Mouse (Mus musculus): ENCODE results near the gene Shank2. TPM values are rescaled to one million over a fixed set of nuclear protein-coding genes. Genes with fewer than 3 reads are reported as not detected.

The Shank2 gene
- total RNA-seq, 2 experiments from 2014 or later = 113 to 116 TPM

- no peak for DNase-seq (ENCODE audit: low spot score in 2 of 2)
Observed at GRCm38 (mm10) chr7:144029246-144029645, 27.5 kb downstream of the Shank2 start.

GRCm38 (mm10) chr7:144030796-144031195, 29.1 kb downstream of the Shank2 start:
- no peak for DNase-seq (ENCODE audit: low spot score in 2 of 2)

GRCm38 (mm10) chr7:144031611-144032010, 29.9 kb downstream of the Shank2 start:
- DNase-seq (ENCODE audit: low spot score in 2 of 2) = no peak

DNA sequence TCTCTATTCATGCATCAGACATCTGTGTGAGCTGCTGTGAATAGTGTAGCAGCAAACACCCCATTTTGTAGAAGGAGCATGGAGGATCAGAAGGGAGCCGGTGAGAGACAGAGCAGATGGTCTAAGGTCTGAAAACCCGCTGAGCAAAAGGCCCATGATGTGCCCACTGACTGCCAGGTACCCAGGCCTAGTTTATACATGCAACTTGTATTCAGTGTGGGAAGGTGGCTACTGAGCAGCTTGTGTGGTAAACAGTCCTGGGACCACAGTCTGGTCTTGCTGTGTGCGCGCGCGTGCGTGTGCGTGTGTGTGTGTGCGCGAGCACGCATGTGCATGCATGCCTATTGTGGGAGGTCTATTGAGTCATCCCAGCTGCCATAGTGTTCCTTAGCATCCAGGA, 35.8 kb downstream of the Shank2 start:
- peak in 1 of 2 experiments; percentile 30 for DNase-seq (ENCODE audit: low spot score in 2 of 2)

- peak; percentile 60 to 65 for DNase-seq (ENCODE audit: low spot score in 2 of 2)
Observed at GRCm38 (mm10) chr7:144037966-144038669, 36.4 kb downstream of the Shank2 start.

- DNase-seq (ENCODE audit: low spot score in 2 of 2) = peak; percentile 17 to 30
Observed at GRCm38 (mm10) chr7:144038741-144039140, 37.0 kb downstream of the Shank2 start.

DNA sequence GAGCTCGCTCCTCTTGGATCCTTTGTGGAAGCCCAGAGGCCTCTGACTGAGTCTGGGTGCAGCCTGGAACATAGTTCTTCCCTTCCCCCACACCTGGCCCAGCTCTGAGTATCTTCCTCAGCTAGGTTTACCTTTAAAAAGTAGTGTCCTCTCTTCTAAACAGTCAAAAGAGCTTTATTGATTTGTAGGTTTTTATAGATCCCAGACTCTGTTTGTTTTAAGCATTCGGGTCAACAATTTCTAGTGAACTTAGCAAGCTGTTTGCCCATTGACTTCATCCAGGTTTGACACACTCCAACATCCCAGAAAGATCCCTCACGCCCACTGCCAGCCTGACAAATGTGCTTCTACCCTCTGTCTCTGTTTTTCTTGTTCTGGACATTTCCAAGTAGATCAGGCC, 38.6 kb downstream of the Shank2 start:
- DNase-seq (ENCODE audit: low spot score in 2 of 2) = no peak

DNA sequence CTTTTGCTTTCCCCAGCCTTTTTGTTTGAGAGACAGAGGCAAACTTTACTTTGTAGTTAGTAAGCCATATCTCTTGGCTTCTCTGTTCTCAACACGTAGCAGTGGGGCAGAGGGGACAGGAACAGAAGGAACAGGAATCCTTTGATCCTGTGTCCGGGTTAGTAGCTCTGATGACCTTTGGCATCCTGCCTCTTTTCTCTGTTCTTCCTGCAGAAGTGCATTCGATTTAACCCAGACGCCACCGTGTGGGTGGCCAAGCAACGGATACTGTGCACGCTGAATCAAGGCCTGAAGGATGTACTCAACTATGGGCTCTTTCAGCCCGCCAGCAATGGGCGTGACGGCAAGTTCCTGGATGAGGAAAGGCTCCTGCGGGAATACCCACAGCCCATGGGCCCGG, 50.3 kb downstream of the Shank2 start:
- DNase-seq (ENCODE audit: low spot score in 2 of 2) = no peak

GRCm38 (mm10) chr7:144055188-144055587, 53.5 kb downstream of the Shank2 start:
- DNase-seq (ENCODE audit: low spot score in 2 of 2) = no peak

DNA sequence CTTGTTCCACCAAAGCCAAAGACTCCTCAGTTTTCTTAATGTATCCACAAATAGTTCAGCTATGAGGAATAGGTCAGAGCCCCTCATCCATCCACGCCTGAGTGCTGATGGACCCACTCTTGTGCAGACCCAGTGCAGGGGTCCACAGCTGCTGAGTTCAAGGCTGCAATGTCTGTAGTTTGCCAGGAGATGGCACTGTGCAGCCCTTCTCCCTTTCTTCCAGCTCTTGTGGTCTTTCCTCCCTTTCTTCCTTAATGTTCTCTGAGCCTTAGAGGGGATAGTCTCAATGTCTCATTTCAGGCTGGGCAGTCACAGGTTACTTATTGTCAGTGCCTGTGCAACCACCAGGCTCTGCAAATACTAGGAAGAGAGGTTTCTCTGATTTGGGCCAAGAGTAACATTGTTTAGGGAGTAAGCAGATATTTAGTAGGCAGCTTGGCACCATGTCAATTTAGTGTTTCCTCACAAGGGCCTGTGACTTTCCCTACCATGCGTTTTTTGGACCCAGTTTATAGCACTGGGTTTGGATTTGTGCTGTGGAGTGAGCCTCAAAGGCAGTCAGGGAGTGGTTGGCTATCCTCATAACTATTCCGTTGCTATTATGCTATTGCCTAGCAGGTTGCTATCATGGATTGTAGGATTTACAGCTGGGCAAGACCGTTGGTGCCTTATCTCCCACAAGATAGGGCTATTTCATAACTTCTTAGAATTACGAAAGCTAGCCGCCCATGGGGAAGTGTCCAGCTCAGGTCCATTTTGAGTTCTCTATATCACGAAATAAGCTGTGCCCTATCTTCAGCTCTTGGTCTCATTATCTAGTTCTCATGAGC, 54.2 kb downstream of the Shank2 start:
- DNase-seq (ENCODE audit: low spot score in 2 of 2) = peak; percentile 32 to 36

- DNase-seq (ENCODE audit: low spot score in 2 of 2) = no peak
Observed at GRCm38 (mm10) chr7:144070162-144070949, 68.6 kb downstream of the Shank2 start.

DNA sequence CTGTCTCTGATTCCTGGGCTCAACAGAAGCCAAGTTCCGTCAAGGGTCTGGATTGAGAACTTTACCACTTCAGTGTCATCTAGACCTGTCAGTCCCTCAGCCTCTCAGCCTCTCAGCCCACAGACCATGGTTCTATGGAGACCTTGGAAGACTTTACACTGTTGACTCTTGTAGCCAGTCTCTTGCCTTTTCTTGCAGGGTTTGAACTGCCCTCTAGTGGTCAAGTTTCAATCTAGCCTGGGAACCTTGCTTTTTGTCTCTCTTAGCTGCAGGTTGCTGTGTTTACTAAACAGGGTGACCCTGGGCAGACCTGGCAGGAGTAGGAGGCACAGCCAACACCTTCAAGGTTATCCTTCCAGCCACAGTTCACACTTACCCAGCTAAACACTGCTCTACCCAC, 70.5 kb downstream of the Shank2 start:
- peak in 1 of 2 experiments; percentile 25 for DNase-seq (ENCODE audit: low spot score in 2 of 2)

DNA sequence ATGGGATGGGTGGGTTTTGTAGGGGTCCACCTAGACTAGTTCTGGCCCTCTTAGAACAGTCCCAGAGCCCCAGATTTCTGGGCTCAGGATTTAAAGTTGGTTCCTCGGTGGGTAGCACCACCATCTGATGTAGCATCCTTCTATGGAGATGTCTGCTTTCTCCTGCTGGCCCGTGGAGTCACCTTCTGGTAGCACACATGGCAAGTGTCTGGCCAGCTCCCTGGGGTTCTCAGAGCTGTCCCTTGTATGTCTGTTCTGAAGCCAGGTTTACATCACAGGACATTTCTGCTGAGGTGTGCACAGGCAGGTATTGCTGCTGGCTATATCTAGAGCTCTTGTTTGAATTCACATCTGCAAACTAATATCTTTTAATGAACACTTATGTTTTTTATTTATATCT, 71.1 kb downstream of the Shank2 start:
- DNase-seq (ENCODE audit: low spot score in 2 of 2) = no peak

DNA sequence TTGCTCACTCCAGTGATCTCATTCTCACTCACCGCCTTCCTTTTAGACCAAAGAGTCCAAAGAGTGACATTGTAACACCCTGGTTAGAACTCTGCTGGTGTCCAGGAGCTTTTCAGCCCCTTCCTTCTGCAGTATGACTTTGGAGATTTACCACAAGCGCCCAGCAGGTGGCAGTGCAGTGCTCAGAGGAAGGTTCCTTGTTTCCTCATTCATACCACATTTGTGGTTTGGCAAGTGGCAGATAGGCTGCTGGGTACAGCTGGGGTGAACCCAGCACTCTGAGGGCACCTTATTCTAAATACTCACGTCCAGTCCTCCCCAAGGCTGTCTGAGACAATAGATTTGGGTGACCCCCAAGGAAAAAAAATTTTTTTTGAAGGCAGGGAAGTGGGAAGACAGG, 73.0 kb downstream of the Shank2 start:
- peak; percentile 90 to 91 for DNase-seq (ENCODE audit: low spot score in 2 of 2)

GRCm38 (mm10) chr7:144078661-144079060, 76.9 kb downstream of the Shank2 start:
- DNase-seq (ENCODE audit: low spot score in 2 of 2) = peak; percentile 35 to 56

DNA sequence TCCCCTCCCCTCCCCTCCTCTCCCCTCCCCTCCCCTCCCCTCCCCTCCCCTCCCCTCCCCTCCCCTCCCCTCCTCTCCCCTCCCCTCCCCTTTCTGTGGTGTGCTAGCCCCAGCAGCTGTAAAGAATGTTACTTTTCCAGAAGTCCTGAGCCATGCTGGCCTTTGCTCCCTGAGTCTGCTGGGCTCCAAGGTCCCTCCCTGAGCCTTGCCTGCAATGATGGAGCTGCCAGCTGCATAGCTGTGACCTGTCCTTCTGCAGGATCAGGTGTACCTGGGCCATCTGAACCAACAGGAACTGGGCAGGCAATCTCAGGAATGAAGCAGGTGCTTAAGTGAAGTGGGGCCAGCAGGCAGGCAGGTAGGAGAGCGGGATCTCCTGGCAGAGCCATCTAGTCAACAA, 78.1 kb downstream of the Shank2 start:
- DNase-seq (ENCODE audit: low spot score in 2 of 2) = no peak

GRCm38 (mm10) chr7:144081448-144081847, 79.7 kb downstream of the Shank2 start:
- DNase-seq (ENCODE audit: low spot score in 2 of 2) = peak; percentile 68 to 70

DNA sequence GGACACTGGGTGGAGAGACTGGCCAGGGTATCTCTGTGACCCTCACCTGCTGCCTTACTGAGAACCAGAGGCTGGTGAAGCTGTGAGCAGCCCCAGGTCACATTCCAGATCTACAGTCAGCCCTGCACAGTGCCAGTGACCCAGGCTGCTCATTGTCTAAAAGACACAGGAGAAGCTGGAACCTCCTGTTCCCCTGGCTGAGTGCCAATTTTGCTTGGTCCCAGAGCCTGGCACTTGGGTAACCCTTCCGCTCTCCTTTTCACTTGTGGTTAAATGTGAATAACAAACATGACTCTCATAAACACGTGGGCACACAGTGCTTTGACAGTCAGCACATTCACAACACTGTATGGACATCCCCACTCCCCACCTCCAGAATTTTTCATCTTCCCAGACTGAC, 80.2 kb downstream of the Shank2 start:
- peak in 1 of 2 experiments; percentile 19 for DNase-seq (ENCODE audit: low spot score in 2 of 2)

GRCm38 (mm10) chr7:144087277-144087676, 85.5 kb downstream of the Shank2 start:
- no peak for DNase-seq (ENCODE audit: low spot score in 2 of 2)

DNA sequence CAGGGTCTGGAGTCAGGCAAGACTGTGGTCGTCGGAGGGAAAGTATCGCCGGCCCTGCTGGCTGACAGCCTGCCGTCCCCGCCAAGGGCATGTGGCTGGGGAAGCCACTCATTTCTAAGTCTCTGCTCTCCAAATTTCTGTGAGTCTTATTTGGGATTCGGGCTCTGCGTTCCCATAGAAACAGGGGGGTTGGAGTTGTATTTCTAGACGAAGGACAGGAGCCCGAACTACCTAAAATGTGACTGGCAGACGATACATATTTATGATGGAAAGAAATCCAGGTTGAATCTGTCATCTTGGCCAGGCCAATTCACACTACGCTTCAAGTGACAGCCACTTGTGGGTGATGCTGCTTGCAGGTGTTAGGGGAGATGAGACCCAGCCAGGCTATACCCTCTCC, 92.4 kb downstream of the Shank2 start:
- no peak for DNase-seq (ENCODE audit: low spot score in 2 of 2)

GRCm38 (mm10) chr7:144097314-144097713, 95.6 kb downstream of the Shank2 start:
- peak in 1 of 2 experiments; percentile 53 for DNase-seq (ENCODE audit: low spot score in 2 of 2)
